Mouse (Mus musculus) stomach, embryonic 14.5 days (tissue): ENCODE measurements around the gene Kctd6. TPM values are rescaled to one million over a fixed set of nuclear protein-coding genes. Genes with fewer than 3 reads are reported as not detected.
"Not testable (repeated sequence)": the region's sequence is repeated elsewhere in the genome, so short reads cannot be mapped to it uniquely, and the experiment has no call there.

Source experiments
- ATAC-seq: fragments of 200-750 bp; cut with Nextera tagmentation; 2 replicates; pipeline ENCODE4 v1.8.0; 2017; ENCODE audit warnings: low read depth, moderate TSS enrichment; ENCODE audit not compliant: insufficient number of reproducible peaks, insufficient read depth, low FRiP score
- H3K27ac ChIP-seq: fragments of 300-500 bp; sonication (generic); 2 replicates; pipeline ENCODE4 v1.5.1; 2014; ENCODE audit warnings: mild to moderate bottlenecking, low read length, moderate library complexity, mixed read lengths
- H3K27me3 ChIP-seq: fragments of 300-500 bp; sonication (generic); 2 replicates; pipeline ENCODE4 v1.6.1; 2014; ENCODE audit warnings: low read length, control low read depth, mixed read lengths; ENCODE audit not compliant: control insufficient read depth, insufficient read depth
- H3K36me3 ChIP-seq: fragments of 300-500 bp; sonication (generic); 2 replicates; pipeline ENCODE4 v1.6.1; 2014; ENCODE audit warnings: mild to moderate bottlenecking, control low read depth, low read length, moderate library complexity, mixed read lengths; ENCODE audit not compliant: control insufficient read depth, insufficient read depth
- H3K4me1 ChIP-seq: fragments of 300-500 bp; sonication (generic); 2 replicates; pipeline ENCODE4 v1.6.1; 2014; ENCODE audit warnings: low read length, control low read depth, mixed read lengths; ENCODE audit not compliant: control insufficient read depth, insufficient read depth
- H3K4me2 ChIP-seq: fragments of 300-500 bp; sonication (generic); replicated peaks from 2 replicates; pipeline ENCODE4 v1.6.1; 2014; ENCODE audit warnings: low read depth, low read length, control low read depth
- H3K4me3 ChIP-seq: fragments of 300-500 bp; sonication (generic); 2 replicates; pipeline ENCODE4 v1.5.1; 2014; ENCODE audit warnings: low read depth, low read length, control low read depth
- H3K9ac ChIP-seq: fragments of 300-500 bp; sonication (generic); replicated peaks from 2 replicates; pipeline ENCODE4 v1.6.1; 2014; ENCODE audit warnings: low read depth, mild to moderate bottlenecking, control low read depth, low read length, moderate library complexity, mixed read lengths
- H3K9me3 ChIP-seq: fragments of 300-500 bp; sonication (generic); 2 replicates; pipeline ENCODE4 v1.6.1; 2016; ENCODE audit warnings: low read depth, low read length, control low read depth; ENCODE audit not compliant: control insufficient read depth
- WGBS: fragments of 180-500 bp; shearing (Covaris S2); extraction: QIAGEN DNeasy Blood & Tissue Kit; methylation state at CpG from one replicate; pipeline ENCODE4 v1.1.7; 2014; 5-methylcytosine and 5-hydroxymethylcytosine counted together
- polyA plus RNA-seq: library from polyadenylated mRNA; unstranded; fragments of >200 nt; fragmentation: Nextera tagmentation; extraction: Ambion mirVana; gene quantifications from 2 replicates; pipeline ENCODE4 v1.2.1, GENCODE M21; 2014

Gene Kctd6
- polyA plus RNA-seq, 1 experiment from 2014 or later, result 4.8 TPM

GRCm38 (mm10) chr14:8259166-8259565 lies 45.2 kb downstream of the Kctd6 start, which contains the start of gene Acox2:
Gene Acox2 (minus strand): TSS chr14:8259353.
- H3K4me3 ChIP-seq, result no peak within 1 kb of the TSS
- no peak within 1 kb of the TSS for H3K27ac ChIP-seq
- no peak within 1 kb of the TSS for H3K4me2 ChIP-seq
- no peaks in the 10 kb centered on the region for H3K9me3 ChIP-seq
- H3K27me3 ChIP-seq, result no peaks in the 10 kb centered on the region
- no peak within 1 kb of the TSS for H3K9ac ChIP-seq
- ATAC-seq, result no peak
- H3K4me1 ChIP-seq, result no peaks in the 10 kb centered on the region
- no peaks in the 10 kb centered on the region for H3K36me3 ChIP-seq
- 77% methylated on average over 3 of the region's 3 CpGs for WGBS

- Histone ChIP-seq H3K27me3 (no peaks in the 10 kb centered on the region), H3K9ac (no peak overlapping the region), H3K4me3 (no peak overlapping the region), H3K27ac (no peak overlapping the region), H3K36me3 (no peaks in the 10 kb centered on the region), H3K4me1 (no peaks in the 10 kb centered on the region), H3K4me2 (no peak overlapping the region), H3K9me3 (no peaks in the 10 kb centered on the region)
- 76% methylated on average over 5 of the region's 5 CpGs for WGBS
- no peak for ATAC-seq
Observed at GRCm38 (mm10) chr14:8260214-8260613, 46.3 kb downstream of the Kctd6 start.

- Histone ChIP-seq H3K9ac (no peak overlapping the region), H3K4me2 (no peak overlapping the region), H3K27ac (no peak overlapping the region), H3K36me3 (no peaks in the 10 kb centered on the region), H3K9me3 (no peaks in the 10 kb centered on the region), H3K27me3 (no peaks in the 10 kb centered on the region), H3K4me1 (no peaks in the 10 kb centered on the region), H3K4me3 (no peak overlapping the region)
- 36% methylated on average over 1 of the region's 1 CpGs for WGBS
- ATAC-seq, result no peak
Observed at GRCm38 (mm10) chr14:8262242-8262641, 48.3 kb downstream of the Kctd6 start.

DNA sequence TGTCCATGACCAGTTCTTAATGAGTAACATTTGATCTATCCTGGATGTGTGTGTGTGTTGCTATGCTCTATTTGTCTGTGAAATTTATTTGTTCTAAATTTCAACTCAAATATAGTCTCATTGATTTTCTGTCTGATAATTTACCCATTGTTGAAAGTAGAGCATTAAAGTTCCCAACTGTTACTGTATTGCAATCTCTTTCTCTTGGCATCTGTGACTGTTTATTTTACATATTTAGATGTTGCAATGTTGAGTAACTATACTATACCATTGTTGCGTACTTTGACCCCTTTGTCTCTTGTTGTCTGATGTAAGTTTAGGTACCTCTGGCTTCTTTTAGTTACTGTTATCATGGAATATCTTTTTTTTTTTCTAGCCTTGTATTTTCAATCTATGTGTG lies 50.4 kb downstream of the Kctd6 start:
- 89% methylated on average over 1 of the region's 1 CpGs for WGBS

GRCm38 (mm10) chr14:8271281-8271680 lies 57.3 kb downstream of the Kctd6 start:
- H3K9me3 ChIP-seq, H3K4me3 ChIP-seq: not testable (repeated sequence)
- WGBS, result 84% methylated on average over 8 of the region's 8 CpGs

More for the DNA sequence above, 50.4 kb downstream of the Kctd6 start:
- Histone ChIP-seq H3K4me1 (no peaks in the 10 kb centered on the region), H3K4me3 (no peak overlapping the region), H3K27ac (no peak overlapping the region), H3K36me3 (no peaks in the 10 kb centered on the region), H3K4me2 (no peak overlapping the region), H3K9me3 (no peaks in the 10 kb centered on the region), H3K27me3 (no peaks in the 10 kb centered on the region), H3K9ac (no peak overlapping the region)
- no peak for ATAC-seq

More at GRCm38 (mm10) chr14:8271281-8271680, 57.3 kb downstream of the Kctd6 start:
- not testable (repeated sequence) for H3K27me3 ChIP-seq, H3K9ac ChIP-seq, H3K4me1 ChIP-seq, H3K27ac ChIP-seq, H3K4me2 ChIP-seq, ATAC-seq, H3K36me3 ChIP-seq

Other genes starting within 250 kb of the Kctd6 start
- 0.28 and 0.38 TPM in 2 replicates for gene Dnase1l3, start 219.6 kb upstream of the Kctd6 start, polyA plus RNA-seq
- gene Abhd6, start 211.2 kb upstream of the Kctd6 start, polyA plus RNA-seq, result 20.3 and 25.6 TPM in 2 replicates
- gene Rpp14, start 133.8 kb upstream of the Kctd6 start, polyA plus RNA-seq, result 57.4 and 65.0 TPM in 2 replicates
- gene Pxk, start 115.9 kb upstream of the Kctd6 start, polyA plus RNA-seq, result 42.8 and 47.2 TPM in 2 replicates
- 177 and 185 TPM in 2 replicates for gene Pdhb, start 41.1 kb upstream of the Kctd6 start, polyA plus RNA-seq
- 0.34 TPM in 1 of 2 replicates, not detected in the other for gene Acox2, start 45.2 kb downstream of the Kctd6 start, polyA plus RNA-seq
- 0.30 and 0.43 TPM in 2 replicates for gene Fam107a, start 103.9 kb downstream of the Kctd6 start, polyA plus RNA-seq
- 13.1 and 15.4 TPM in 2 replicates for gene Oit1, start 164.6 kb downstream of the Kctd6 start, polyA plus RNA-seq